Mouse (Mus musculus) R1 (cell line): ENCODE results near the gene Rprml.

ENCODE experiments used
- DNase-seq: peaks from one replicate; pipeline ENCODE4 v3.0.0-alpha.2; 2018; ENCODE audit warnings: low read depth, low spot score

Rprml gene

GRCm38 (mm10) chr11:103663119-103663518 lies 13.7 kb downstream of the Rprml start:
- no peak for DNase-seq

GRCm38 (mm10) chr11:103665695-103666094 lies 16.3 kb downstream of the Rprml start:
- DNase-seq, result no peak

GRCm38 (mm10) chr11:103666181-103666906 lies 17.0 kb downstream of the Rprml start:
- no peak for DNase-seq

- DNase-seq, result no peak
These were observed 17.6 kb downstream of the Rprml start for GRCm38 (mm10) chr11:103666907-103667426.

- DNase-seq, result peak; percentile 73
These were observed 26.2 kb downstream of the Rprml start for GRCm38 (mm10) chr11:103675556-103675955.

GRCm38 (mm10) chr11:103677042-103677441 lies 27.7 kb downstream of the Rprml start:
- peak; percentile 59 for DNase-seq

- peak; percentile 23 for DNase-seq
These were observed 34.4 kb downstream of the Rprml start for GRCm38 (mm10) chr11:103683667-103684334.

- DNase-seq, result no peak
These were observed 35.9 kb downstream of the Rprml start for GRCm38 (mm10) chr11:103685261-103685736.

GRCm38 (mm10) chr11:103686706-103687105 lies 37.3 kb downstream of the Rprml start:
- no peak for DNase-seq

GRCm38 (mm10) chr11:103688271-103688979 lies 39.1 kb downstream of the Rprml start:
- DNase-seq, result no peak

GRCm38 (mm10) chr11:103688980-103689378 lies 39.6 kb downstream of the Rprml start:
- peak; percentile 25 for DNase-seq

GRCm38 (mm10) chr11:103691036-103691435 lies 41.7 kb downstream of the Rprml start:
- DNase-seq, result no peak

- no peak for DNase-seq
These were observed 43.9 kb downstream of the Rprml start for GRCm38 (mm10) chr11:103693241-103693640.

GRCm38 (mm10) chr11:103696851-103697564 lies 47.6 kb downstream of the Rprml start:
- DNase-seq, result peak; percentile 74

- peak; percentile 92 for DNase-seq
These were observed 48.3 kb downstream of the Rprml start, which contains the start of gene Gosr2 for GRCm38 (mm10) chr11:103697565-103698176. TSS of gene Gosr2 (minus strand) at chr11:103697898.

GRCm38 (mm10) chr11:103698226-103698625 lies 48.9 kb downstream of the Rprml start:
- no peak for DNase-seq
